Mouse (Mus musculus) limb, embryonic 13.5 days (tissue): ENCODE data around the gene Prr14. TPM values are rescaled to one million over a fixed set of nuclear protein-coding genes. Genes with fewer than 3 reads are reported as not detected.
"Not testable (repeated sequence)": the region's sequence is repeated elsewhere in the genome, so short reads cannot be mapped to it uniquely, and the experiment has no call there.

Experiments
- ATAC-seq: fragments of 200-750 bp; cut with Nextera tagmentation; 2 replicates; pipeline ENCODE4 v1.8.0; 2017; ENCODE audit warnings: low read depth, moderate number of reproducible peaks, moderate TSS enrichment; ENCODE audit not compliant: low FRiP score
- H3K27ac ChIP-seq: fragments of 300-500 bp; sonication (generic); 2 replicates; pipeline ENCODE4 v1.5.1; 2015; ENCODE audit warnings: inconsistent platforms, mild to moderate bottlenecking, moderate library complexity
- H3K27me3 ChIP-seq: fragments of 300-500 bp; sonication (generic); 2 replicates; pipeline ENCODE4 v1.6.1; 2015; ENCODE audit warnings: mild to moderate bottlenecking, inconsistent platforms
- H3K36me3 ChIP-seq: fragments of 300-500 bp; sonication (generic); 2 replicates; pipeline ENCODE4 v1.6.1; 2015; ENCODE audit warnings: inconsistent platforms, mild to moderate bottlenecking, moderate library complexity
- H3K4me1 ChIP-seq: fragments of 300-500 bp; sonication (generic); 2 replicates; pipeline ENCODE4 v1.6.1; 2015; ENCODE audit warnings: inconsistent platforms
- H3K4me2 ChIP-seq: fragments of 300-500 bp; sonication (generic); replicated peaks from 2 replicates; pipeline ENCODE4 v1.6.1; 2015; ENCODE audit warnings: inconsistent platforms, mild to moderate bottlenecking, moderate library complexity
- H3K4me3 ChIP-seq: fragments of 300-500 bp; sonication (generic); 2 replicates; pipeline ENCODE4 v1.5.1; 2015; ENCODE audit warnings: moderate library complexity, mild to moderate bottlenecking, inconsistent platforms
- H3K9ac ChIP-seq: fragments of 300-500 bp; sonication (generic); 2 replicates; pipeline ENCODE4 v1.6.1; 2015; ENCODE audit warnings: mild to moderate bottlenecking, inconsistent platforms
- H3K9me3 ChIP-seq: fragments of 300-500 bp; sonication (generic); 2 replicates; pipeline ENCODE4 v1.6.1; 2016; ENCODE audit warnings: inconsistent platforms
- whole genome bisulfite sequencing: fragments of 180-500 bp; shearing (Covaris S2); methylation state at CpG from one replicate; pipeline ENCODE4 v1.1.7; 2015; 5-methylcytosine and 5-hydroxymethylcytosine counted together
- polyA plus RNA-seq: library from polyadenylated mRNA; unstranded; fragments of >200 nt; fragmentation: Nextera tagmentation; extraction: Ambion mirVana; gene quantifications from 2 replicates; pipeline ENCODE4 v1.2.1, GENCODE M21; 2015

The Prr14 gene
- polyA plus RNA-seq: 37.6 and 42.3 TPM in 2 replicates

DNA sequence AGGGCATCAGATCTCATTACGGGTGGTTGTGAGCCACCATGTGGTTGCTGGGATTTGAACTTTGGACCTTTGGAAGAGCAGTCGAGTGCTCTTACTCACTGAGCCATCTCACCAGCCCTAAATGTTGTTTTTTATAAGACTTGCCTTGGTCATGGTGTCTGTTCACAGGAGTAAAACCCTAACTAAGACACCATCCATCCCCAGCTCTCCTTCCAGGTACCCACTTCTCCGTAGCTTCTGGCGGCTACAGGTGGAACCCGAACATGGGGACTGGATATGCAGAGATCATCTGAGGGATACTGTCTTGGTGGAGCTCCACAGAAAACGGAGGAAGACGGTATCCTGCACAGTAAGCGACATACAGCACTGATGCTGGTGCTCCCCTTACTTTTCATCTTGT, at the start of gene Prr14:
Prr14 (plus strand) TSS at position 301 of the 400 bp plus-strand sequence.
- H3K4me1 ChIP-seq, H3K9ac ChIP-seq, H3K4me3 ChIP-seq, H3K27ac ChIP-seq, ATAC-seq, H3K27me3 ChIP-seq, H3K4me2 ChIP-seq: not testable (repeated sequence)
- peaks cover 73% of the 10 kb centered on the region for H3K36me3 ChIP-seq
- H3K9me3 ChIP-seq: peaks cover 14% of the 10 kb centered on the region; the same call in 1 of the 2 replicates
- WGBS: 96% methylated on average over 8 of the region's 8 CpGs

DNA sequence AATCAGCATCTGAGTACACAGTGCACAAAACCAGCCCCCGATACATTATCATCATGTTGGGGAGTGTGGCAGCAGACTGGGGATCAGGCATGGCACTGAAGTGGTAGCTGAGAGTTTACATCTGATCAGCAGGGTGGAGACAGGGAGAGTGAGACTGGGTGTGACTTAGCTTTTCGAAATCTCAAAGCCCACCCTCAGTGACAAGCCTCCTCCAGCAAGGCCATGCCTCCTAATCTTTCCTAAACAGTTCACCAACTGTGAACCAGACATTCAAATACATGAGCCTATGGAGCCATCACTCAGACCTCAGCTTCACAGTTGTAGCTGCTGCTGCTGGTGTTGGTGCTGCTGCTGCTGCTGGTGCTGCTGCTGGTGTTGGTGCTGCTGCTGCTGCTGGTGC, 48.0 kb upstream of the Prr14 start:
- ATAC-seq: no peak
- Histone ChIP-seq H3K4me3 (no peak overlapping the region), H3K27me3 (no peaks in the 10 kb centered on the region), H3K4me1 (no peaks in the 10 kb centered on the region), H3K27ac (no peak overlapping the region), H3K9ac (no peak overlapping the region), H3K4me2 (no peak overlapping the region), H3K36me3 (no peaks in the 10 kb centered on the region), H3K9me3 (no peaks in the 10 kb centered on the region)
- 66% methylated on average over 2 of the region's 2 CpGs for WGBS

DNA sequence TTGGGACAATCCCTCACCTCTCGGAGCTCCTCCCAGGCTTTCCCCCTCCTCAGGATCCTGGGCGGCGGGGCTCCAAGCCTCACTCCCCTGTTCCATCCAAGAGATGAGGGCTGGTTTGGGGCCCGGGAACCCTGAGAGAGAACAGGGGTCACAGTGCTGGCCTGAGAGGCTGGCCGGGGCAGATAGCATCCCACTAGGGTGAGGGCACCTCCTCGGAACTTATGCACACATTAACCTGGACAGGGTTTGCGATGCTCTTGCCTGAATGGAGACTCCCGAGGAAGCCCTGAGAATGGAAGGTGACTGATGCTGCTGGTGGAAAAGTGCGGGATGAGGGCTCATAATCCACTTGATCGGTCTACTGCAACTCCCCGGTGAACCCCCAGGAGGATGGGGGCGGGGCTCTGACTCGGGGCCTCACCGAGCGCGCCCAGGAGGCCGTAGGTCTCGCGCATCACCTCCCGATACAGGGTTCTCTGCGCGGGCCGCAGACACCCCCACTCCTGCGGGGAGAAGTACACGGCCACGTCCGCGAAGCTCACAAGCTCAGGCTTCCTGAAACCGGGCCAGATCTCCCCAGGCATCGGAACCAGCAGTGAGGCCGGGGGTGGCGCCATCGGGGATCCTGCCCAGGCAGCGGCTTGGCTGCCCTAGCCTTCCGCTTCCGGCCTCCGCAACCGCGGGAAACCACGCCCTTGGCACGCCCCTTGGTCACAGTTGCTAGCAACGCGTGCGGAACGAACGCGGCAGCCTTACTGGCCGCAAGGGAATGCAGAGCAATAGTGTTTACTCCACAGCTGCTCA, 37.8 kb upstream of the Prr14 start, which contains the start of gene Zfp688:
Zfp688 (minus strand) TSS at position 681 of the 804 bp plus-strand sequence.
- Histone ChIP-seq H3K36me3 (peaks cover 18% of the 10 kb centered on the region), H3K4me1 (peaks cover 15% of the 10 kb centered on the region), H3K27ac (peak within 1 kb of the TSS; percentile 62; the same call in 1 of the 2 replicates), H3K4me3 (peak within 1 kb of the TSS; percentile 75), H3K9me3 (no peaks in the 10 kb centered on the region), H3K9ac (peak within 1 kb of the TSS; percentile 93), H3K4me2 (peak within 1 kb of the TSS; percentile 98), H3K27me3 (peaks cover 18% of the 10 kb centered on the region)
- under 1% methylated on average over 48 of the region's 48 CpGs for WGBS
- ATAC-seq: peak; percentile 96

DNA sequence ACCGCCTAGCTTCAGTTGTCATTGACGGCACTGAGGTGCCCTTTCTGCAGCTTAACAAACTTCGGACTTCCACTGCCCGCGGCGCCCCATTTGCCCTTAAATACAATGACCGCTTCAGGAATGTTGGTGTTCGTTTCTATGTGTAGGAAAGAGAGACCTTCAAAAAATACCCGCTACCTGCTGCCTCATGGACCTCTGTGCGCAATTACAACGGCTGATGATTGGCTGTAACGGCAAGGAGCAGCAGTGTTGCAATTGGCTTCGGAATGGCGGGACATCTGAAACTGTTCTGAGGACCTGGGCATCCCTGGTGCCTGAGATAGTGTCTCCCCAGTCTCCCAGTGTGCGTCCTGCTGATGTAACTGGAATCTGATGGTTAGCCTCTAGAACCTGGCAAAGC, 37.2 kb upstream of the Prr14 start:
- ATAC-seq: peak; percentile 42; the same call in 1 of the 2 replicates
- H3K9ac ChIP-seq: peak overlapping the region; percentile 93
- peaks cover 18% of the 10 kb centered on the region for H3K36me3 ChIP-seq
- peaks cover 15% of the 10 kb centered on the region for H3K4me1 ChIP-seq
- peak overlapping the region; percentile 98 for H3K4me2 ChIP-seq
- under 1% methylated on average over 15 of the region's 15 CpGs for WGBS
- no peaks in the 10 kb centered on the region for H3K9me3 ChIP-seq
- no peak overlapping the region for H3K27ac ChIP-seq
- H3K27me3 ChIP-seq: peaks cover 18% of the 10 kb centered on the region
- peak overlapping the region; percentile 75 for H3K4me3 ChIP-seq

DNA sequence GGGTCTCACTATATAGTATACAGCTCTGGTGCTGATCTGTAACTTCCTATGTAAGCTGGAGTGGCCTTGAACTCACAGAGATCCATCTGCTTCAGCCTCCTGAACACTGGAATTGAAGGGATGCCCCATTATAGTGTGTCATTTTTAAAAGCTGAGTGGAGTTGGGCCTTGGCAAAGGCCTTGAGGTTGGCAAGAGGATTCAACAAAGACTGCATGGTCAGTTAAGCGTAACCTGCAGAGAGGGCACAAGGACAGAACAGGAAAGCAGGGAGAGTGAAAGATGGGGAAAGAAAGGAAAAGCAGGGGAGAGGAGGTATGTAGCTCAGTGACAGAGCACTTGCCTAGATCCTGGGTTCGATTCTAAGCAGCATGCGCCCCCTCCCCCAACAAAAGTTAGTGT, 34.1 kb upstream of the Prr14 start:
- ATAC-seq: no peak

DNA sequence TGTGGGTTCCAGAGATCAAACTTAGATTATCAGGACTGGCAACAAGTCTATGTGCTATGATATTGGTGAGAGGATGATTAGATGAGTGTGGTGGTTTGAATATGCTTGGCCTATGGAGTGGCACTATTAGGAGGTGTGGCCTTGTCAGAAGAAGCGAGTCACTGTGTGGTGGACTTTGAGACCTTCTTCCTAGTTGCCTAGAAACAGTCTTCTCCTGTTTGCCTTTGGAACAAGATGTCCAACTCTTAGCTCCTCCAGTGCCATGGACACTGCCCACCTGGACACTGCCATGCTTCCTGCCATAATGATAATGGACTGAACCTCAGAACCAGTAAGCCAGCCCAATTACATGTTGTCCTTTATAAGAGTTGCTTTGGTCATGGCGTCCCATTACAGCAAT, 33.5 kb upstream of the Prr14 start:
- Histone ChIP-seq H3K27ac (no peak overlapping the region), H3K36me3 (no peaks in the 10 kb centered on the region), H3K4me3 (no peak overlapping the region), H3K9ac (no peak overlapping the region), H3K27me3 (peaks cover 18% of the 10 kb centered on the region), H3K4me1 (peaks cover 12% of the 10 kb centered on the region), H3K9me3 (no peaks in the 10 kb centered on the region), H3K4me2 (no peak overlapping the region)
- ATAC-seq: no peak
- 86% methylated on average over 2 of the region's 2 CpGs for WGBS

More for the DNA sequence above, 34.1 kb upstream of the Prr14 start:
- 90% methylated on average over 3 of the region's 3 CpGs for WGBS
- no peak overlapping the region for H3K4me2 ChIP-seq
- H3K27ac ChIP-seq: no peak overlapping the region
- H3K27me3 ChIP-seq: peaks cover 18% of the 10 kb centered on the region
- H3K36me3 ChIP-seq: no peaks in the 10 kb centered on the region
- H3K4me3 ChIP-seq: no peak overlapping the region
- no peak overlapping the region for H3K9ac ChIP-seq
- peaks cover 15% of the 10 kb centered on the region for H3K4me1 ChIP-seq
- H3K9me3 ChIP-seq: no peaks in the 10 kb centered on the region

DNA sequence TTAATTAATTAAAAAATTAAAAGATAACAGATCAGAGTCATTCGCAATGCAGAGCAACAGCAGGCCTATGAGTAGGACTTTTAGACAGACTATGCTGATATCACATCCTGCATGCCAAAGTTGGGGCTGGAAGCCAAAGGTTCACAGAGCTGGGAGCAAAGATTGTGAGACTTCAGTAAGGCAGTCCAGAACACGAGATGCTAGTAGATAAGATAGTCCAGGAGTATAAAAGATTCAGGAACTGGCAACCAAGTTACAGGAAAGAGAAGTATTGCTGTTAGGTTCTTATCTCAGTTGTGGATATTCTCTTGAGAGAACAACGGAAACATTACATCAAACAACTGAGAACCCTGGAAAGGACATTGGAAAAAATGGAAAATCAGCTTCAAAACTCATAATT, 33.1 kb upstream of the Prr14 start:
- no peaks in the 10 kb centered on the region for H3K36me3 ChIP-seq
- H3K9ac ChIP-seq: no peak overlapping the region
- H3K4me1 ChIP-seq: peaks cover 7% of the 10 kb centered on the region
- ATAC-seq: no peak
- 73% methylated on average over 3 of the region's 3 CpGs for WGBS
- no peak overlapping the region for H3K4me2 ChIP-seq
- H3K4me3 ChIP-seq: no peak overlapping the region
- H3K27me3 ChIP-seq: peaks cover 18% of the 10 kb centered on the region
- no peaks in the 10 kb centered on the region for H3K9me3 ChIP-seq
- no peak overlapping the region for H3K27ac ChIP-seq

DNA sequence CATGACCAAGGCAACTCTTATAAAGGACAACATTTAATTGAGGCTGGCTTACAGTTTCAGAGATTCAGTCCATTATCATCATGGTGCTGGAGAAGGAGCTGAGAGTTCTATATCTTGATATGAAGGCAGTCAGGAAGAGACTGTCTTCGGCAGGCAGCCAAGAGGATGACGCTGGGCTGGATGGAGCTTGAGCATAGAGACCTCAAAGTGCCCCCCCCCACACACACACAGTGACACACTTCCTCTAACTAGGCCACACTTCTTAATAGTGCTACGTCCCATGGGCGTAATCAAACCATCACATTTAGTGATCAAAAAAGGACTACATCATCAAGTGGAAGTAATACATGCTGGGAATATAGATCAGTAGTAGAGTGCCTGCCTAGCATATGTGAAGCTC, 24.2 kb upstream of the Prr14 start:
- ATAC-seq: no peak
- Histone ChIP-seq H3K9me3 (peaks cover 14% of the 10 kb centered on the region), H3K36me3 (no peaks in the 10 kb centered on the region), H3K27ac (no peak overlapping the region), H3K4me1 (no peaks in the 10 kb centered on the region), H3K4me2 (no peak overlapping the region), H3K27me3 (no peaks in the 10 kb centered on the region), H3K9ac (no peak overlapping the region), H3K4me3 (no peak overlapping the region)
- 92% methylated on average over 4 of the region's 4 CpGs for WGBS

DNA sequence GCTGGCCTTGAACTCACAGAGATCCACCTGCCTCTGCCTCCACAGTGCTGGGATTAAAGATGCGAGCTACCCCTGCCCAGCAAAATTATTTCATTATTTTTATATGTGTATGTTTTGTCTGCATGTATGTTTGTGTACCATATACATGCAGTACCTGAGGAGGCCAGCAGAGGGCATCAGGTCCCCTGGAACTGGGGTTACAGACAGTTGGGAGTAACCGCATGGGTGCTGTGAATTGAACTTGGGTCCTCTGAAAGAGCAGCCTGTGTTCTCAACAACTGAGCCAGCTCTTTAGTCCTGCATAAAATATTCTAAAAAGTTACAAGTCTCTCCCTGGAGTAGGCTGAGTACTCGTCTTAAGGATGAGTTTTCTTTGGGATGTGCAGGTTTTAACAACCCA, 21.7 kb upstream of the Prr14 start:
- H3K36me3 ChIP-seq: peaks cover 17% of the 10 kb centered on the region
- no peak overlapping the region for H3K27ac ChIP-seq
- H3K4me1 ChIP-seq: no peaks in the 10 kb centered on the region
- no peaks in the 10 kb centered on the region for H3K27me3 ChIP-seq
- no peak overlapping the region for H3K9ac ChIP-seq
- H3K4me2 ChIP-seq: no peak overlapping the region
- no peak for ATAC-seq
- H3K4me3 ChIP-seq: no peak overlapping the region; the same call in 1 of the 2 replicates
- peaks cover 14% of the 10 kb centered on the region for H3K9me3 ChIP-seq
- whole genome bisulfite sequencing: 86% methylated on average over 3 of the region's 3 CpGs

DNA sequence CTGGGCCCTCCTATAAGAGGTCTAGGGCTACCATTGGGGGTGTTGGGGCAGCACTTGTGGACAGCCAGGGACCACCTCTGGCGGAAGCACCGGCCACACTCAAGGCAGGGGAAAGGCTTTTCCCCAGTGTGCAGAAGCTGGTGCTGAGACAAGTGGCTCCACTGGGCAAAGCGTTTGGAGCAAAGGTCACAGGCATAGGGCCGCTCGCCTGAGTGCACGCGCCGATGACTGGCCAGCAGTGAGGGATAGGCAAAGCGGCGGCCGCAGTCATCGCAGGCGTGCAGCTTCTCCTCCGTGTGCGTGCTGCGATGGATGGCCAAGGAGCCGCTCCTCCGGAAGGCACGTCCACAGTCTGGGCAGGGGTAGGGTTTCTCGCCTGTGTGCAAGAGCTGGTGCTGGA, 15.4 kb upstream of the Prr14 start:
- no peaks in the 10 kb centered on the region for H3K27me3 ChIP-seq
- 91% methylated on average over 20 of the region's 20 CpGs for WGBS
- H3K4me1 ChIP-seq: peaks cover 6% of the 10 kb centered on the region; the same call in 1 of the 2 replicates
- no peak for ATAC-seq
- H3K9me3 ChIP-seq: no peaks in the 10 kb centered on the region; the same call in 1 of the 2 replicates
- no peak overlapping the region for H3K4me3 ChIP-seq
- no peak overlapping the region for H3K9ac ChIP-seq
- no peak overlapping the region for H3K27ac ChIP-seq
- peaks cover 63% of the 10 kb centered on the region for H3K36me3 ChIP-seq
- H3K4me2 ChIP-seq: no peak overlapping the region

DNA sequence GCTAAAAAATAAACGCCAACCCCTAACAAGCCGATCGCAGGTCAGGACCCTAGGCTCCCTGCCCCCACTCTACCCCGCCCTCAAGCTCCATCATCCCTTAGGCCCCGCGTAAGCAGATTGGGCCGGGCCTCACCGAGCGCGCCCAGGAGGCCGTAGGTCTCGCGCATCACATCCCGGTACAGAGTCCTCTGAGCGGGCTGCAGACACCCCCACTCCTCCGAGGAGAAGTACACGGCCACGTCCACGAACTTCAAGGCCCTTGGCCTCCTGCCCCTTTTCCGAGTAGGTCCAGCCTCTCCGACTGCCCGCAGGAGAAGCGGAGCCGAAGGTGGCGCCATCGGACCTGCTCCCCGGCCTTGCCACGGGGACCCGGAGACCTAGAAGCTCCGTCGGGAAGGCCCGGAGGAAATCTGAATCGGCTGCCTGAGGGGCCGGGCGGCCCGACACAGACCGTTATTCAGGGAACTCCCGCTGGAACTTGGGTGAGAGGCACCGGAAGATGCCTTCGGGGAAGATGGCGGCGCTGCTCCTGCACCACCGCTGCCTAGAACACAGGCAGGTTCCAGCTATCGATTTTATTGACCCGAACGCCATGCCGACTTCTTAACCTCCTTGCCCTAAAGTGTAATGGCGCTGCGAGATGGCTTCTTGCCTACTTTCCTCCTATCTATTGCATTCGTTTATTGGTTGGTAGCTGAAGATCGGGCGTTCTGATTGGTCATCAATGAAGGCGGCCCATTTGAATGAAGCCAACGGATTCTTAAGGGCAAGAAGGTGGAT, 10.7 kb upstream of the Prr14 start, which contains the start of gene Zfp689:
Zfp689 (minus strand) TSS at position 638 of the 780 bp plus-strand sequence.
- no peaks in the 10 kb centered on the region for H3K27me3 ChIP-seq
- H3K27ac ChIP-seq: peak within 1 kb of the TSS; percentile 97
- no peaks in the 10 kb centered on the region for H3K9me3 ChIP-seq
- peak; percentile 91 for ATAC-seq
- H3K4me3 ChIP-seq: peak within 1 kb of the TSS; percentile 91
- H3K9ac ChIP-seq: peak within 1 kb of the TSS; percentile 92
- peak within 1 kb of the TSS; percentile 88 for H3K4me2 ChIP-seq
- peaks cover 66% of the 10 kb centered on the region for H3K36me3 ChIP-seq
- under 1% methylated on average over 54 of the region's 54 CpGs for WGBS
- H3K4me1 ChIP-seq: peaks cover 45% of the 10 kb centered on the region

DNA sequence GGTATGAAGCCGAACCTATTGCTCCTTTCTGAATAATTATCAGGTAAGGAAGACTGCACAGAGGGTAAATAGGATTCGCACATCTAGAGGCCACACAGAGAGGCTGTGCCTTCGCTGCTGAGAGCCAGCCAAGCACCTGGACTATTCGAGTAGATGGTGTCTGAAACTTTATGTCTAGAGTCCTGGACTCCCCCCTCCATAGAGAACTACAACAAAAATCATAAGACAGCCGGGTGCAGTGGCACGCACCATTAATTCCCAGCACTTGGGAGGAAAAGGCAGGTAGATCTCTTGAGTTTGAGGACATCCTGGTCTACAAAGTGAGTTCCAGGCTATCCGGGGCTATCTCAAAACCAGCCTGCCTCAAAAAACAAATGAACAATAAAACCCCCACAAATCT, 9.4 kb upstream of the Prr14 start:
- ATAC-seq: no peak
- Histone ChIP-seq H3K27ac (no peak overlapping the region), H3K4me2 (peak overlapping the region; percentile 88), H3K9ac (peak overlapping the region; percentile 67), H3K36me3 (peaks cover 63% of the 10 kb centered on the region), H3K9me3 (no peaks in the 10 kb centered on the region), H3K4me1 (peaks cover 45% of the 10 kb centered on the region), H3K27me3 (no peaks in the 10 kb centered on the region), H3K4me3 (peak overlapping the region; percentile 91)
- 83% methylated on average over 7 of the region's 7 CpGs for WGBS
